Mouse (Mus musculus) MEL (cell line): ENCODE data around the gene Zfp365.

Experiments used
- CHD2 ChIP-seq: IDR thresholded peaks from 2 replicates; pipeline ENCODE4 v1.6.1; 2011; ENCODE audit warnings: low read length, improper control_type of control experiment
- CTCF ChIP-seq, 3 experiments: IDR thresholded peaks in 2 of 3; conservative IDR thresholded peaks in 1 of 3; 2 replicates each; pipeline ENCODE4 v1.5.1; 2011 to 2012; ENCODE audit warnings: low read length in 3 of 3, low read depth in 2 of 3, mild to moderate bottlenecking in 2 of 3, improper control_type of control experiment in 1 of 3, inconsistent platforms in 1 of 3, mixed read lengths in 1 of 3, moderate library complexity in 1 of 3; ENCODE audit not compliant: control insufficient read depth in 1 of 3, insufficient read depth in 1 of 3, poor library complexity in 1 of 3, severe bottlenecking in 1 of 3
- E2F4 ChIP-seq: IDR thresholded peaks from 2 replicates; pipeline ENCODE4 v1.6.1; 2011; ENCODE audit warnings: low read depth, low read length, improper control_type of control experiment, borderline replicate concordance
- ELF1 ChIP-seq: IDR thresholded peaks from 2 replicates; pipeline ENCODE4 v1.6.1; 2014; ENCODE audit warnings: low read depth, mild to moderate bottlenecking, inconsistent platforms, low read length, improper control_type of control experiment, moderate library complexity
- MAZ ChIP-seq: IDR thresholded peaks from 2 replicates; pipeline ENCODE4 v1.6.1; 2012; ENCODE audit warnings: low read depth, mild to moderate bottlenecking, inconsistent platforms, low read length, improper control_type of control experiment
- NELFE ChIP-seq: IDR thresholded peaks from 2 replicates; pipeline ENCODE4 v1.6.1; 2011; ENCODE audit warnings: low read depth, low read length, improper control_type of control experiment
- POLR2A ChIP-seq, 2 experiments: IDR thresholded peaks; 2 replicates each; pipeline ENCODE4 v1.6.1; 2011 to 2012; ENCODE audit warnings: low read length in 2 of 2, mild to moderate bottlenecking in 2 of 2, control low read depth in 1 of 2, improper control_type of control experiment in 1 of 2, low read depth in 1 of 2, moderate library complexity in 1 of 2; ENCODE audit not compliant: control insufficient read depth in 1 of 2, insufficient read depth in 1 of 2, poor library complexity in 1 of 2
- POLR2AphosphoS2 ChIP-seq: IDR thresholded peaks from 2 replicates; pipeline ENCODE4 v1.6.1; 2011; ENCODE audit warnings: low read length, improper control_type of control experiment
- RAD21 ChIP-seq: IDR thresholded peaks from 2 replicates; pipeline ENCODE4 v1.6.1; 2011; ENCODE audit warnings: mild to moderate bottlenecking, low read depth, low read length, improper control_type of control experiment
- TAL1 ChIP-seq: IDR thresholded peaks from 2 replicates; pipeline ENCODE4 v1.6.1; 2012; ENCODE audit warnings: mild to moderate bottlenecking, inconsistent platforms, low read length, moderate library complexity, mixed read lengths
- USF2 ChIP-seq, 2 experiments: IDR thresholded peaks; 2 replicates each; pipeline ENCODE4 v1.6.1; 2011 to 2012; ENCODE audit warnings: improper control_type of control experiment in 2 of 2, low read length in 2 of 2, borderline replicate concordance in 1 of 2, inconsistent platforms in 1 of 2, low read depth in 1 of 2, mild to moderate bottlenecking in 1 of 2; ENCODE audit not compliant: insufficient read depth in 1 of 2
- ZMIZ1 ChIP-seq: IDR thresholded peaks from 2 replicates; pipeline ENCODE4 v1.6.1; 2012; ENCODE audit warnings: low read depth, mild to moderate bottlenecking, inconsistent platforms, low read length, improper control_type of control experiment, moderate library complexity
- ZNF384 ChIP-seq: IDR thresholded peaks from 2 replicates; pipeline ENCODE4 v1.6.1; 2012; ENCODE audit warnings: low read depth, mild to moderate bottlenecking, inconsistent platforms, low read length, improper control_type of control experiment

- no peak for TF ChIP-seq ZMIZ1
- TF ChIP-seq POLR2AphosphoS2 = no peak
- no peak for TF ChIP-seq ZNF384
- TF ChIP-seq RAD21 = no peak
- no peak for TF ChIP-seq POLR2A (IDR thresholded peaks at IDR 0.05; ENCODE audit: control insufficient read depth in 1 of 2, insufficient read depth in 1 of 2, low read depth in 1 of 2, low read length in 2 of 2, poor library complexity in 1 of 2)
- no peak for TF ChIP-seq CTCF (IDR thresholded peaks at IDR 0.05 in 2 of 3, conservative IDR thresholded peaks at IDR 0.05 in 1 of 3; ENCODE audit: control insufficient read depth in 1 of 3, insufficient read depth in 1 of 3, low read depth in 2 of 3, low read length in 3 of 3, poor library complexity in 1 of 3, severe bottlenecking in 1 of 3)
- no peak for TF ChIP-seq TAL1
- TF ChIP-seq ELF1 = no peak
- TF ChIP-seq USF2 (IDR thresholded peaks at IDR 0.05; ENCODE audit: borderline replicate concordance in 1 of 2, insufficient read depth in 1 of 2, low read depth in 1 of 2, low read length in 2 of 2) = no peak
- TF ChIP-seq CHD2 = no peak
- TF ChIP-seq MAZ = no peak
- TF ChIP-seq NELFE = no peak
- TF ChIP-seq E2F4 = no peak
Measured at GRCm38 (mm10) chr10:67906063-67906462, 6.4 kb downstream of the Zfp365 start.
